Mouse (Mus musculus) ES-E14 (cell line): ENCODE data around the gene Rhox2e. TPM values are rescaled to one million over a fixed set of nuclear protein-coding genes. Genes with fewer than 3 reads are reported as not detected.
"Not testable (repeated sequence)": the region's sequence is repeated elsewhere in the genome, so short reads cannot be mapped to it uniquely, and the experiment has no call there.

Experiments used
- DNase-seq: peaks from one replicate; pipeline ENCODE4 v3.0.0-alpha.2; 2013; ENCODE audit warnings: low read depth, low spot score
- H3K27ac ChIP-seq: 2 replicates; pipeline ENCODE4 v1.5.1; 2012; ENCODE audit warnings: low read depth, mild to moderate bottlenecking, low read length, moderate library complexity, mixed read lengths; ENCODE audit not compliant: poor library complexity, insufficient read depth, severe bottlenecking
- H3K36me3 ChIP-seq: 2 replicates; pipeline ENCODE4 v1.6.1; 2012; ENCODE audit warnings: mild to moderate bottlenecking, low read length, moderate library complexity, mixed read lengths; ENCODE audit not compliant: control insufficient read depth, poor library complexity, insufficient read depth, severe bottlenecking
- H3K4me1 ChIP-seq, 2 experiments: fragments of 150-350 bp in 1 of 2; sonication (generic) in 1 of 2; 2 replicates each; pipeline ENCODE4 v1.6.1; 2012; ENCODE audit warnings: low read length in 2 of 2, mild to moderate bottlenecking in 1 of 2, mixed read lengths in 1 of 2; ENCODE audit not compliant: control insufficient read depth in 2 of 2, insufficient read depth in 2 of 2, poor library complexity in 1 of 2
- H3K4me3 ChIP-seq, 2 experiments: fragments of 150-350 bp in 1 of 2; sonication (generic) in 1 of 2; 2 replicates each; pipeline ENCODE4 v1.5.1; 2012; ENCODE audit warnings: low read length in 2 of 2, low read depth in 1 of 2, mild to moderate bottlenecking in 1 of 2, mixed read lengths in 1 of 2; ENCODE audit not compliant: insufficient read depth in 1 of 2, poor library complexity in 1 of 2, severe bottlenecking in 1 of 2
- H3K9ac ChIP-seq: 2 replicates; pipeline ENCODE4 v1.6.1; 2012; ENCODE audit warnings: low read depth, mild to moderate bottlenecking, low read length, mixed read lengths; ENCODE audit not compliant: poor library complexity, insufficient read depth, severe bottlenecking
- H3K9me3 ChIP-seq: fragments of 150-350 bp; sonication (generic); 2 replicates; pipeline ENCODE4 v1.6.1; 2012; ENCODE audit warnings: low read depth, mild to moderate bottlenecking, low read length; ENCODE audit not compliant: control insufficient read depth, insufficient read depth
- in situ Hi-C, 2 experiments: fragments of 600-800 bp; cut with MboI; formaldehyde crosslinking; loops; one replicate each; pipeline ENCODE4 v1.15.1; 2025; ENCODE audit warnings: low sequenced_read_pairs in 2 of 2, inconsistent platforms in 1 of 2; ENCODE audit not compliant: unreplicated experiment in 2 of 2
- total RNA-seq: library from RNA; depleted of rRNA; stranded (reverse); fragments of 300-350 nt; gene quantifications from 2 replicates; pipeline ENCODE4 v1.2.3, GENCODE M21; 2012; rRNA removed

Rhox2e gene
- total RNA-seq = not detected in 2 replicates

DNA sequence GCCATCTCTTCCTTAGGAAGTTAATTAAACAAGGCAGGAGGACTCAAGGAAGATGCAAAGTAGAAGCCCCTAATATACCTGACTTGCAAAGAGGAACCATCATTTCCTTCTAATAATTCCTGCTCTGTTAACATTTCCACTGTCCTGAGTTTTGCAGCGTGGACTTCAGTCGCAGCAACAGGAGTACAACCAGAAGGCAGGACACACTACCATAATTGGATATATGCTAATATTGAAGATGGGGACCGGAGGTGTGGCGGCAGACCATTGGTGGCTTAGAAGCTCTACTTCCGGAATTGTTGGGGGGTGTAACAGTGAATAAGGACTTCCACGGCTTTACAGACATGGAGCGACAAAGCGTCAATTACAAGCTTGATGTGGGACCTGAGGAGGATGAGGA lies at the start of gene Rhox2e:
Rhox2e (plus strand) TSS at position 301 of the 400 bp plus-strand sequence.
- H3K4me1 ChIP-seq, DNase-seq, H3K36me3 ChIP-seq, H3K9me3 ChIP-seq, H3K9ac ChIP-seq, H3K27ac ChIP-seq, in situ Hi-C loops, H3K4me3 ChIP-seq: not testable (repeated sequence)

DNA sequence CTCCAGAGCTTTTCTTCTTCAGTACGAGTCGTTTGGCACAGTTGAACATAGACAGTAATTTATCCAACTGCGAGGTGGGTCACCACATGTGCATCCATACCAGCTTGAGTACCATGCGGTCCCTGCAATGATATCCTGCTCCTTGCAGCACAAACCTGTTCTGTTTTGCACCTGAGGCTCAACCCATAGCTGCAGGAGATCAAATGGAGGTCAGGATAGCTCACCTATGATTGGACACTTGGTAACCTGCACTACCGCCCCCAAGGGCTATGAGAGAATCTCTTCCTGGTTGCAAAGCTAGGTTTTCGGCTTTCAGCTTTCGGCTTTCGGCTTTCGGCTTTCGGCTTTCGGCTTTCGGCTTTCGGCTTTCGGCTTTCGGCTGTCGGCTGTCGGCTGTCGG lies 16.2 kb upstream of the Rhox2e start, which contains the start of gene Rhox4d:
Rhox4d (plus strand) TSS at position 301 of the 400 bp plus-strand sequence.
- in situ Hi-C loops, H3K9me3 ChIP-seq, H3K9ac ChIP-seq, H3K27ac ChIP-seq, H3K36me3 ChIP-seq, DNase-seq, H3K4me1 ChIP-seq, H3K4me3 ChIP-seq: not testable (repeated sequence)

DNA sequence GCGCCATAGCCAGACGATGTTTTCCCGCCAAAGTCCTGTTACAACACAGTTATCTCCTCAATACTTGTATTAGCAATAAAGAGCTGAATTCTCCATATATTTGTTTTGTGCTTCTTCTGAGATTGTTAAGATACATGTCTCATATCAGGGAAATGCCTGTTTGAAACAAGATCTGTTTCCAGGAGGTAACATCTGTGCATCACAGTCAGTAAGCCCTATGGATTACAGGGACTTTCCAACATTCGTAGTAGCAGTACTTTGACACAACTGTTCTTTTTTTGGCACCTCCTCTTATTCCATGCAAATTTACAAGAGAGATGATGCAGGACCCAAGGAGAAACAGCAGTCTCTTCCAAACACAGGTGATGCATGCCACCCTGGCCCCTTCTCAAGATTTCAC lies 11.5 kb downstream of the Rhox2e start, which contains the start of gene Rhox3e:
Rhox3e (plus strand) TSS at position 301 of the 400 bp plus-strand sequence.
- in situ Hi-C loops, DNase-seq, H3K27ac ChIP-seq, H3K4me1 ChIP-seq, H3K36me3 ChIP-seq, H3K4me3 ChIP-seq, H3K9ac ChIP-seq, H3K9me3 ChIP-seq: not testable (repeated sequence)

DNA sequence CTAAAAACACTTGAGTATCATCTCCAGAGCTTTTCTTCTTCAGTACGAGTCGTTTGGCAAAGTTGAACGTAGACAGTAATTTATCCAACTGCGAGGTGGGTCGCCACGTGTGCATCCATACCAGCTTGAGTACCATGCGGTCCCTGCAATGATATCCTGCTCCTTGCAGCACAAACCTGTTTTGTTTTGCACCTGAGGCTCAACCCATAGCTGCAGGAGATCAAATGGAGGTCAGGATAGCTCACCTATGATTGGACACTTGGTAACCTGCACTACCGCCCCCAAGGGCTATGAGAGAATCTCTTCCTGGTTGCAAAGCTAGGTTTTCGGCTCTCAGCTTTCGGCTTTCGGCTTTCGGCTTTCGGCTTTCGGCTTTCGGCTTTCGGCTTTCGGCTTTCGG lies 26.9 kb downstream of the Rhox2e start, which contains the start of gene Rhox4e:
Rhox4e (plus strand) TSS at position 301 of the 400 bp plus-strand sequence.
- H3K4me3 ChIP-seq, H3K36me3 ChIP-seq, H3K9ac ChIP-seq, DNase-seq, H3K4me1 ChIP-seq, H3K9me3 ChIP-seq, H3K27ac ChIP-seq, in situ Hi-C loops: not testable (repeated sequence)

DNA sequence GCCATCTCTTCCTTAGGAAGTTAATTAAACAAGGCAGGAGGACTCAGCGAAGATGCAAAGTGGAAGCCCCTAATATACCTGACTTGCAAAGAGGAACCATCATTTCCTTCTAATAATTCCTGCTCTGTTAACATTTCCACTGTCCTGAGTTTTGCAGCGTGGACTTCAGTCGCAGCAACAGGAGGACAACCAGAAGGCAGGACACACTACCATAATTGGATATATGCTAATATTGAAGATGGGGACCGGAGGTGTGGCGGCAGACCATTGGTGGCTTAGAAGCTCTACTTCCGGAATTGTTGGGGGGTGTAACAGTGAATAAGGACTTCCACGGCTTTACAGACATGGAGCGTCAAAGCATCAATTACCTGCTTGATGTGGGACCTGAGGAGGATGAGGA lies 40.9 kb downstream of the Rhox2e start, which contains the start of gene Rhox2f:
Rhox2f (plus strand) TSS at position 301 of the 400 bp plus-strand sequence.
- H3K9ac ChIP-seq, H3K4me1 ChIP-seq, H3K36me3 ChIP-seq, in situ Hi-C loops, H3K27ac ChIP-seq, H3K4me3 ChIP-seq, DNase-seq, H3K9me3 ChIP-seq: not testable (repeated sequence)

DNA sequence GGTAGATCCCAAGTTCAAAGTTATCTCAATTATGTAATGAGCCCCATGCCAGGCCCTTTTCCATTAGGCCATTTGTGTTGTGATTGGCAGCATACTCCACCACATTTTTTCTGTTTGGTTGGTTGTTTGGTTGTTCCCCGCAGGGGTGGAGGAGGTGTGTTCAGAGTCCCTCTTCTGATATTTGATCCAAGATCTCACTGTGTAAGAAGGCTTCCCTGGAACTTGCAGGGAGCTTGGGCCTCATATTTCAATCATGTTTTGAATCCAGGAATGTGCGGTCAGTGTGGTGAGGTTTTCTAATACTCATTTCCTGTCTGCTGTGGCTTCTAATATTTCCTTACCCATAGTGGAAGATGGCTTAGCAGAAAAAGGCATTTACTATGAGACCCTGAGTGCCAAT lies 42.4 kb downstream of the Rhox2e start:
- H3K4me3 ChIP-seq, DNase-seq, H3K9me3 ChIP-seq, in situ Hi-C loops, H3K9ac ChIP-seq, H3K27ac ChIP-seq, H3K36me3 ChIP-seq, H3K4me1 ChIP-seq: not testable (repeated sequence)

DNA sequence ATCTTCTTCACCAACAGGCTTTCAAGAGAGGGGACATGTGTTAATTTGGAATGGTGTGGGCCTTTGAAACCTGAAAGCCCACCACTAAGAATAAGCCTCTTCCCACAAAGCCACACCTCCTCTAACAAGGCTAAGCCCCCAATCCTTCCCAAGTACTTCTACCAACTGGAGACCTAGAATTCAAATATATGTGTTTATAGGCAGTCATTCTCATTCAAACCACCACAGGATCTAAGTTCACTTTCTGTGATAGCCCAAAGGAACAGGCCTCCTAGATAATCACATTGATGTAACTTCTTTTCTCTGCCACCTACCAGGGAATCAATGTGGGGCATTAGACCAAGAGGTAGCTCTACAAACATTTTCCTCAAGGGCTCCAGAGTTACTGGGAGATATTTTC lies 50.4 kb downstream of the Rhox2e start, which contains the start of gene Rhox3f:
Rhox3f (plus strand) TSS at position 301 of the 400 bp plus-strand sequence.
- DNase-seq, H3K36me3 ChIP-seq, H3K9ac ChIP-seq, H3K9me3 ChIP-seq, H3K4me3 ChIP-seq, in situ Hi-C loops, H3K4me1 ChIP-seq, H3K27ac ChIP-seq: not testable (repeated sequence)
